Mouse (Mus musculus) erythroblast, embryonic 14.5 days (primary cell): ENCODE results near the gene Ppp1ca.

Experiments
- GATA1 ChIP-seq: IDR thresholded peaks from 2 replicates; pipeline ENCODE4 v1.6.1; 2012; ENCODE audit warnings: low read length, inconsistent platforms, mixed read lengths
- TAL1 ChIP-seq: IDR thresholded peaks from 3 replicates; pipeline ENCODE4 v1.6.1; 2012; ENCODE audit warnings: low read length, inconsistent platforms, mixed read lengths

DNA sequence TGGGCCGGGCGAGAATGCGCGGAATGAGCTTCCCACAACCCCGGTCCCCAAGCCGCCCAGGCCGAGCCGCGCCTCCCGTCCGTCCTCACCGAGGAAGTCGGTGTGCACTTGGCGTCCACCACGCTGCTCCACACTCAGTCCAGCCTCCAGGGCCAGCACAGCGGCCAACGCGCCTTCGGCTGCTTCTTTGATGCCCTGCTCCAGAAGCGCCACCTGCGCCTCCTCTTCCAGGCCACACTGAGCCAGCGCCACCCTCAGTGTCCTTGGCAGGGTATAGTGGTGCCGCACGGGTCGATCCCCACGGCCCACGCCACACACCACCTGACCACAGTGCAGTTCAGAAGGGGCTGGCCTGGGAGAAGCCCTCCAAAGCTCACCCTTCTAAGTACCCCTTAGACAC is 22.1 kb upstream of the Ppp1ca start:
- no peak for TF ChIP-seq GATA1
- no peak for TF ChIP-seq TAL1
